Mouse (Mus musculus) forebrain, embryonic 16.5 days (tissue): ENCODE measurements around the gene Otub1. TPM values are rescaled to one million over a fixed set of nuclear protein-coding genes. Genes with fewer than 3 reads are reported as not detected.
A peak's percentile ranks its signal among the peaks of the same experiment; 100 is the strongest.

ENCODE experiments used
- ATAC-seq: fragments of 200-750 bp; cut with Nextera tagmentation; 2 replicates; pipeline ENCODE4 v1.8.0; 2017; ENCODE audit warnings: mild to moderate bottlenecking, moderate library complexity
- H3K27ac ChIP-seq: fragments of 300-500 bp; sonication (generic); 2 replicates; pipeline ENCODE4 v1.5.1; 2014; ENCODE audit warnings: low read length, control low read depth
- H3K27me3 ChIP-seq: fragments of 300-500 bp; sonication (generic); replicated peaks from 2 replicates; pipeline ENCODE4 v1.6.1; 2014; ENCODE audit warnings: low read length; ENCODE audit not compliant: control insufficient read depth, insufficient read depth
- H3K36me3 ChIP-seq: fragments of 300-500 bp; sonication (generic); 2 replicates; pipeline ENCODE4 v1.6.1; 2014; ENCODE audit not compliant: control insufficient read depth, insufficient read depth
- H3K4me1 ChIP-seq: fragments of 300-500 bp; sonication (generic); replicated peaks from 2 replicates; pipeline ENCODE4 v1.6.1; 2014; ENCODE audit warnings: low read length; ENCODE audit not compliant: control insufficient read depth, insufficient read depth
- H3K4me2 ChIP-seq: fragments of 300-500 bp; sonication (generic); 2 replicates; pipeline ENCODE4 v1.6.1; 2014; ENCODE audit warnings: mild to moderate bottlenecking, low read length, control low read depth
- H3K4me3 ChIP-seq: fragments of 300-500 bp; sonication (generic); replicated peaks from 2 replicates; pipeline ENCODE4 v1.5.1; 2014; ENCODE audit warnings: mild to moderate bottlenecking, low read length, control low read depth
- H3K9ac ChIP-seq: fragments of 300-500 bp; sonication (generic); replicated peaks from 2 replicates; pipeline ENCODE4 v1.6.1; 2014; ENCODE audit warnings: low read depth, low read length, control low read depth
- H3K9me3 ChIP-seq: fragments of 300-500 bp; sonication (generic); 2 replicates; pipeline ENCODE4 v1.6.1; 2016; ENCODE audit warnings: low read length; ENCODE audit not compliant: control insufficient read depth
- WGBS: fragments of 180-500 bp; shearing (Covaris S2); extraction: QIAGEN DNeasy Blood & Tissue Kit; methylation state at CpG from one replicate; pipeline ENCODE4 v1.1.7; 2014; 5-methylcytosine and 5-hydroxymethylcytosine counted together
- polyA plus RNA-seq: library from polyadenylated mRNA; unstranded; fragments of >200 nt; fragmentation: Nextera tagmentation; extraction: Ambion mirVana; gene quantifications from 2 replicates; pipeline ENCODE4 v1.2.1, GENCODE M21; 2015

Gene Otub1
- polyA plus RNA-seq, 1 experiment from 2014 or later: 235 TPM

DNA sequence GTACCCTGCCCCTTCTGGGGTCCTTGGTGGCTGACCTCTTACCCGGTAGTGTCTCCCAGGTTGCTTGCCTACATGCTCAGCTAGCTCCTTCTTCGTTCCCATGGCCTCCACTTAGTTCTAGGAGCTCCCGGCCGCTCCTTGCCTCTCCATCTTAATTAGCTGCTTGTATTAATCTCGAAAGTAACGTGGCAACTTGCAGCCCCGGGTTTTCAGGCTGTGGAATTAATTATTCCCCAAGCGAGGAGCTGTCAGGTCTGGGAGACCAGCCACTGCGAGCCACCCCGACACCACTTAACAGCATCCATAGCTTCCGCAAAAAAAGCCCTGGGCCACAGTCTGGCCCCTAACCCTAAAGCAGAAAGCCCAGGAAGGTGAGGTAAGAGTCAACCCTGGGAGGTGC, 22.7 kb downstream of the Otub1 start:
- Histone ChIP-seq H3K9ac (no peak overlapping the region), H3K9me3 (no peaks in the 10 kb centered on the region), H3K4me1 (peaks cover 39% of the 10 kb centered on the region), H3K36me3 (no peaks in the 10 kb centered on the region), H3K27me3 (peaks cover 2% of the 10 kb centered on the region; the same call in 1 of the 2 replicates), H3K27ac (no peak overlapping the region), H3K4me2 (no peak overlapping the region), H3K4me3 (no peak overlapping the region)
- ATAC-seq: no peak
- 15% methylated on average over 11 of the region's 11 CpGs for WGBS

DNA sequence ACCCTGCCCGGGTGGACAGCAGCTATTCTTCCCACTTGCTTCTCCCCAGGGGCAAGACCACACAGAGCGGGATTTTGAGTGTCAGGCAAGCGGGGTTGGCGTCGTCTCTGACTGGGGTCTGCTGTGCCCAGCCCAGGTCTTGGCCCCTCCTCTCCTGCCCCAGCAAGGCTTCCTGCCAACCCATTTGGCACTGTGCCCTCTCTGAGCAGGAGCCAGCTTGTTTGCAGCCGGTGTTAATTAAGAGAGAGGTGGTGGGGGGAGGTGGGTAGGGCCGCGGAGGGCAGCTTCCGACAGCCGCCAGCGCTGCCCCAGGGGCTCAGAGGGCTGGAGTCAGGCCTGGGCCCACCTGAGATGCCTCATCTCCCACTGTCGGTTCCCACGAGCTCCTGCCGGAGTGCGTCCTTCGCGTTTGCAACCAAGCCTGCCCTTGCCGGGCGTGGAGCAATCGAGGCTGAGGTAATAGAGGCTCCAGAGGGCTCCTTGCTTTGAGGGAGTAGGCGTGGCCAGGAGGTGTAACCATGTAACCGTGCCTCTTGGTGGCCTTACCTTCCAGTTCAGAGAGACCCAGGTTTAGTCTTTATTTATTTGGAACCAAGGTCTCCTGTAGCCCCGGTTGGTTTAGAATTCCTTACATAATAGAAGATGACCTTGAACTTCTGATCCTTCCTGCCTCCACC, 23.7 kb downstream of the Otub1 start:
- Histone ChIP-seq H3K27ac (0 out of 2 replicates have a peak overlapping the region, but pooled peaks have one; percentile 15), H3K27me3 (no peaks in the 10 kb centered on the region; the same call in 1 of the 2 replicates), H3K9ac (peak overlapping the region; percentile 47), H3K4me2 (peak overlapping the region; percentile 38), H3K9me3 (no peaks in the 10 kb centered on the region), H3K36me3 (no peaks in the 10 kb centered on the region), H3K4me1 (peaks cover 47% of the 10 kb centered on the region), H3K4me3 (no peak overlapping the region)
- WGBS: 3% methylated on average over 23 of the region's 23 CpGs
- ATAC-seq: peak; percentile 81

DNA sequence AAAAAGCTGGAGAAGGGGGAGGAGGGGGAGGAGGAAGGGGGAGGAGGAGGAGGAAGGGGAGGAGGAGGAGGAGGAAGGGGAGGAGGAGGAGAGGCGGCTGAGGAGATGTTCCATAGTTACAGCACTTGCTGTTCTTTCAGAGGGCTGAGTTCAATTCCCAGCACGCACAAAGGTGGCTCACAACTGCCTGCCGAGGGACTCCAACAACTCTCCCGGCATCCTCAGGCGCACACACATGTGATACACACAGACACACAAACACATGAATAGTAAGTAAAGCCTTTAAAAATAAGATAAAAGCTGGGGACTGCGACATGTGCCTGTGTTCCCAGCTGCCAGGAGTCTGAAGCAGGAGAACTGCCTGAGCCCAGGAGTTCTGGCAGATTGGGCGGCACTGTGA, 24.6 kb downstream of the Otub1 start:
- no peak overlapping the region for H3K27ac ChIP-seq
- H3K36me3 ChIP-seq: no peaks in the 10 kb centered on the region
- H3K4me2 ChIP-seq: no peak overlapping the region
- H3K4me1 ChIP-seq: peaks cover 47% of the 10 kb centered on the region
- WGBS: 27% methylated on average over 7 of the region's 7 CpGs
- no peaks in the 10 kb centered on the region; the same call in 1 of the 2 replicates for H3K27me3 ChIP-seq
- no peak overlapping the region for H3K4me3 ChIP-seq
- no peak for ATAC-seq
- no peaks in the 10 kb centered on the region for H3K9me3 ChIP-seq
- H3K9ac ChIP-seq: no peak overlapping the region

DNA sequence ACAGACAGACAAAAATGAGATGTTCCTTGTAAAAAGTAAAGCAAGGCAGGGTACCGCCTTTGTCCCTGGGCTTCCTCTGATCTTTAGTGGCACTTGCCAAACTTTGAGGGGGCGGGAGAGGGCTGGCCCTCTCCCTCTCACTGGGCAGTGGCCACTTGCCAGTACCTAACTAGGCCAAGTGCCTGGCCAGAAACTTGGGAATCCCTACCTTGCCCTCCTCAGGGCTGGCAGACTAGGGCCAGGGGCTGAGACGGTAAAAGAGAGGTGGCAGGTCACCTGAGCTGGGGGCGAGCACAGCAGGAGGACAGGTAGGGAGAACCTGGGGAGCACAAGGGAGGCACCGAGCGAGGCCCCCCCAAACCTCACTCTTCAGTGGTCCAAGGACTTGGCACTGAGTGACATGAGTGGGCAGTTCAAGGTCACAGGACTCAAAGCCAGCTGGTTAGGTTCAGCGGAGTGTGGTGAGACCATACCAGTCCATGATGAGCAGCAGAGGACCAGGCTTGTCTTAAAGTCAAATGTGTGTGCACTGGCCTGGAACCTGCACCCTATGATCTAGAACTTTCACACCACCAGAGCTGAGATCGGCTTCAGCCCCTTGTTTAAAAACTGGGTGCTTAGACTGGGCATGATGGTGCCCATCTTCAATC, 25.2 kb downstream of the Otub1 start:
- H3K4me1 ChIP-seq: peaks cover 51% of the 10 kb centered on the region
- no peak overlapping the region for H3K4me2 ChIP-seq
- H3K27ac ChIP-seq: no peak overlapping the region
- H3K9me3 ChIP-seq: no peaks in the 10 kb centered on the region
- H3K4me3 ChIP-seq: no peak overlapping the region
- no peaks in the 10 kb centered on the region for H3K27me3 ChIP-seq
- WGBS: 64% methylated on average over 8 of the region's 8 CpGs
- no peak overlapping the region for H3K9ac ChIP-seq
- no peaks in the 10 kb centered on the region for H3K36me3 ChIP-seq
- no peak for ATAC-seq

DNA sequence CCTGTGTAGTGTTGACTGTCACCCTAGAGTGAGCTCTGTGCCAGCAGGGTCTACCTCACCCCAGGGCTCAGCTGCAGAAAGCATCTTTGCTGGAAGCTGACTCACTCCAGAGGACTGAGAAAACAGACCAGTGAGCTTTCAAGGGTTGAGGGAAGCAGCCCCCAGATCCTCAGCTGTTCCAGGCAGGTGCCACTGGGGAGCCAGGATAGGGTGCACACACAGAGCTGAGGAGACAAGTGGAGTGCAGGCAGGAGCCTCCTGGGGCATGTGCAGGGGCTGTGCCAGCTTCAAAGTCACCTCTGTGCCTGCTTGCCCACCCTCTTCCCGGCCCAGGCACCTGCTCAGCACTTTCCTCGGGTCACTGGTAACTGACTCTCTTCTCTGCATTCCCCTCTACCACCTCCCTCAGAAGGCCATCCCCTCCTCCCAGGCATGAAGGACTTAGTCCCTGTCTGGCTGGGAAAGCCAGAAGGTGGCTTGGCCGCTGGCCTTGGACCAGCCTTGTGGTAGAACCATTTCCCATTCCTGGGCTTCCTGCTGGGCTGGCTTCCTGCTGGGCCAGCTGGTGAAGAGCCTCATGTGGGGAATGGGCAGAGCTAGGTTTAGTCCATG, 27.2 kb downstream of the Otub1 start:
- Histone ChIP-seq H3K4me2 (no peak overlapping the region), H3K9me3 (no peaks in the 10 kb centered on the region), H3K9ac (no peak overlapping the region), H3K4me3 (no peak overlapping the region), H3K27ac (no peak overlapping the region), H3K4me1 (peaks cover 51% of the 10 kb centered on the region), H3K27me3 (no peaks in the 10 kb centered on the region), H3K36me3 (no peaks in the 10 kb centered on the region)
- ATAC-seq: peak; percentile 12; the same call in 1 of the 2 replicates
- WGBS: 48% methylated on average over 3 of the region's 3 CpGs

DNA sequence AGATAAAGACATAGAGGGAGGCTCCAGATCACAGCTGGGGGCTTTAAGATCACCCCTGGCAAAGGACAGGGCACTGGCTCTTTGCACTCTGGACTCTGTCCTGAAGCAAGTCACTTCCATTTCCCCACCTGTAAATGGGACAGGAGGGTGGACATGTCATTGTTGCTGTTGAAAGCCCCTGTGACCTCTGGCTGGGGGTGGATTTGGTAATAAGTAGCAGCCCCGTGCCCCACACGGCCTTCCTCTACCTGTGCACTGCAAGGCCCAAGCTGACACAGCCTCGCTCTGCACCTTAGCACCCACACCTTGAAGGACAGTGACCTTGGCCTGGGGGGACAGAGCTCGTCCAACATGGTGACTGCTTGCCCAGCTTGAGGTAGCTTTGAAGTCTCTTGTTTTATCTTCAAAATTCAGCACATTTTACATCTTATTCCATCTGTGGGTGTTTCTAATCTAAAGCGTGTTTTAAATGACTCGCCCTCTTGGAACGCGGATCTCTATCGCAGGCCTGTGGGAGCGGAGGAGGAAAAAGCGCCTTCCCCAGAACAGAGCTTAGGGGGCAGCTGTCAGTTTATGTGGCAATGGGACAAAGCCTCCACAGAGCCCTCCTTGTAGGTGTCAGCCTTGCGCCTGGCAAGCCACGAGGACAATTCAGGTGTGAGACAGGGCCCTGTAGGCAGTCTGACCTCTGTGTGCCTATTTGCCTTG, 28.2 kb downstream of the Otub1 start:
- WGBS: 40% methylated on average over 13 of the region's 13 CpGs
- no peak overlapping the region for H3K9ac ChIP-seq
- H3K27me3 ChIP-seq: no peaks in the 10 kb centered on the region
- H3K36me3 ChIP-seq: no peaks in the 10 kb centered on the region
- no peaks in the 10 kb centered on the region for H3K9me3 ChIP-seq
- H3K4me2 ChIP-seq: no peak overlapping the region
- H3K4me3 ChIP-seq: no peak overlapping the region
- peaks cover 45% of the 10 kb centered on the region for H3K4me1 ChIP-seq
- H3K27ac ChIP-seq: no peak overlapping the region
- ATAC-seq: peak; percentile 10

DNA sequence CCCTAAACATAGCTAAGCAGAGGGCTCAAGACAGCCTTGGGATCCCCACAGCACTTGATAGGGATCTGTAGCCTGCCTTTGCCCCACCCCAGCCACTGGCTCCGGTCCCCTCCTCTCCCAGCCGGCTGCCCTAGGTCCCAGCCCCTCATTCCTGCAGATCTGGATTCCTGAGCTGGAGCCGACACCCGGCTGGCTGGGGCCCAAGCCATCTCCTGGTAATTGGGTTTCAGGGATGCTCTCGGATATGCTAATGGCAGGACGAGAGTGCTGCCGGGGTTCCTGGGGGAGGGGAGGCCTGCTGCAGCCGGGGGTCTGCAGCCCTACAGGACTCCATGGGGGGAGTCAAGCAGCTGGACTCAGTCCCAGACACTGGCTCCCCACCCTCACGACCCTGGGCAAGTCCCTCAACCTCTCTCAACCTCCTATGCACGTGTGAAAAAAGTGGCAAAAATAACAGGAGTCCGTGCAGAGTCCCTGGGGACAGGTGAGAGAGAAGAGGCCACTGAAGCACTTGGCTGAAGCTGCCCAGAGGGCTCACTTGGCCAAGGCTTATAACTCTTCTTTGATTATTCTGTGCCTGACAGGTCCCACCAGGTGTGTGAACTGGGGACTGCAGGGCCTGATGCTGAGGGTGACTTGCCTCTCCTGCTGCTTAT, 29.9 kb downstream of the Otub1 start:
- Histone ChIP-seq H3K36me3 (no peaks in the 10 kb centered on the region), H3K27me3 (no peaks in the 10 kb centered on the region), H3K4me2 (no peak overlapping the region; the same call in 1 of the 2 replicates), H3K27ac (no peak overlapping the region), H3K9me3 (no peaks in the 10 kb centered on the region), H3K9ac (no peak overlapping the region; the same call in 1 of the 2 replicates), H3K4me3 (no peak overlapping the region), H3K4me1 (peaks cover 43% of the 10 kb centered on the region)
- WGBS: 2% methylated on average over 11 of the region's 11 CpGs
- no peak for ATAC-seq

DNA sequence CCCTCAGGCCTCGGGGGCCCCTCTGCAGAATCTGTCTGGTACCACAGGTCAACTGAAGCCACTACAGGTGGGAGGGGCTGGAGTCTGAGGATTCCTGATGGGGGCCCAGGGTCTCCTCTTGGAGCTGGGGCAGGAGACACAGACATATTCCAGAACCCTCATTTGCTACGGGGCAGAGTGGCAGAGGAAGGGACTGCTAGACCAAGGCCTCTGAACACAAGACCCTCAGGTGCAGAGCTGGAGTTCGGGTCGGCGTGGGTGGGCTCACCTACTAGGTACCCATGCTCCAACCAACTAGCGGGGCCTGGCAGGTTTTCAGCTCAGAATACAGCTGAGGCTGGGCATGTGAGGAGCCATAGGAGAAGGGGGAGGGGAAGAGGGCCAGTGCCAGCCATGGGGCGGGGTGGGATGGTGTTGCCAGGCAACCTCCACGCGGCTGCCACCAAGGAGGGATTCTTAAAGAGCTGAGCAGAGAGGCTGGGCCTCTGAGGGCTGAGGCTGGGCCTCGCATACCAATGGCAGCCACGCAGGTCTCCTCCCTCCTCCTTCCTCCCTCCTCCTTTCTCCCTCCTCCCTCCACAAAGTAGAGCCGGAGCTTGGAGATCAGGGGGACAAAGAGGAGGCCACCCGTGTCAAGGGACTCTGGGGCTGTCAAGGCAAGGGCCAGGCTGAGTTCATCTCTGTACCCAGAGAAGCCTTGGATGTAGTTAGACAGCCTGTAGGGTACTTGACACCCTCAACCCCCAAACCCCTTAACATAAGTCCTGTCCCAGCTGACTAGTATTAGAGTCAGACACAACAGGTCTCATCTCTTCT, 33.9 kb downstream of the Otub1 start:
- no peak overlapping the region for H3K4me3 ChIP-seq
- H3K9ac ChIP-seq: 0 out of 2 replicates have a peak overlapping the region, but pooled peaks have one; percentile 29
- H3K36me3 ChIP-seq: no peaks in the 10 kb centered on the region
- H3K4me1 ChIP-seq: peaks cover 26% of the 10 kb centered on the region
- 6% methylated on average over 13 of the region's 13 CpGs for WGBS
- peak overlapping the region; percentile 53 for H3K27ac ChIP-seq
- no peaks in the 10 kb centered on the region for H3K27me3 ChIP-seq
- peak; percentile 95 for ATAC-seq
- no peaks in the 10 kb centered on the region for H3K9me3 ChIP-seq
- H3K4me2 ChIP-seq: 0 out of 2 replicates have a peak overlapping the region, but pooled peaks have one; percentile 0
